Mouse (Mus musculus) brain, embryonic 14.5 days (tissue): ENCODE results near the gene Itgb3.

ENCODE experiments used
- CTCF ChIP-seq: fragments of 200-500 bp; IDR thresholded peaks from 2 replicates; pipeline ENCODE4 v1.5.1; 2012; ENCODE audit warnings: inconsistent platforms, mild to moderate bottlenecking, moderate library complexity, borderline replicate concordance; ENCODE audit not compliant: insufficient read depth, insufficient read length; ENCODE audit errors: extremely low read depth
- POLR2A ChIP-seq: fragments of 200-500 bp; IDR thresholded peaks from 2 replicates; pipeline ENCODE4 v1.6.1; 2012; ENCODE audit warnings: mild to moderate bottlenecking, inconsistent platforms, borderline replicate concordance; ENCODE audit not compliant: poor library complexity, insufficient read depth, insufficient read length, severe bottlenecking; ENCODE audit errors: extremely low read depth

DNA sequence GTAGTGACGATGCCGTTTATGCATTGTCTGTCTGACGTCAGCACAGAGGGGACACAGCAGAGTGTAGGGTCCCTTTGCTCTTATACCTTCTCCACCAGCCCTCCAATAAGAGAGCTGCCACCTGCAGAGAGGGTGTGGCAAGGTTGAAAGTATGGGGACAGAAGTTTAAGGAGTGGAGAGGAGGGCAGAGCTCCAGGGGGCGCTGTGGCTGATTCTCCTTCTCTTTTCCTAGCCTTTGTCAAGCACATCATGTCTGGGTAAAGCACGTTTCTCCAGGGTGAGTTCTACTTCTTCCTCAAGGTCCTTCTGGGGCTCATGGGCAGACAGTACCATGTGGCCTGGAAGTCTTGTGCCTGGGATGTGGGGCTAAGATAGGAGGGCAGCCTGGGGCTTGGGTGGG lies 22.3 kb upstream of the Itgb3 start:
- TF ChIP-seq POLR2A (no peak), CTCF (no peak)
